ENCODE assay signal across 8 mouse cellular contexts in genomic region chr11:32591921-32592850, GRCm38 (mm10). TPM values are rescaled to one million over a fixed set of nuclear protein-coding genes. Genes with fewer than 3 reads are reported as not detected.
DNase-seq lines count a peak whose midpoint lies in the region; ATAC-seq lines count a peak whose summit lies in the region.

No protein-coding gene starts in this region.

- DNase-seq in hindbrain, embryonic 14.5 days (ENCODE audit: low spot score) = no peak
- DNase-seq in hindbrain, embryonic 11.5 days (ENCODE audit: low spot score) = no peak
- peak; percentile 29 to 35 for DNase-seq in spleen, postnatal 36 days (ENCODE audit: low spot score in 2 of 2)
- DNase-seq in spleen, adult 12 weeks (ENCODE audit: low spot score) = no peak
- peak; percentile 85 to 89 for DNase-seq in cerebellum, postnatal 36 days
- DNase-seq in retina, postnatal 1 day = peak; percentile 61
- no peak for DNase-seq in frontal cortex, postnatal 10 days (ENCODE audit: low spot score in 2 of 2)
- no peak for DNase-seq in ovary, postnatal 14 days (ENCODE audit: low spot score)

- no peaks in the 10 kb centered on the region; the same call in 1 of the 2 replicates for H3K4me1 ChIP-seq in hindbrain, embryonic 14.5 days (replicated peaks; ENCODE audit: control insufficient read depth, insufficient read depth, low read length)
- no peaks in the 10 kb centered on the region; the same call in 1 of the 2 replicates for H3K4me1 ChIP-seq in hindbrain, embryonic 11.5 days (replicated peaks; ENCODE audit: control insufficient read depth, insufficient read depth, low read length)

- no peak overlapping the region for H3K4me3 ChIP-seq in hindbrain, embryonic 14.5 days (replicated peaks; ENCODE audit: low read length)
- no peak overlapping the region for H3K4me3 ChIP-seq in hindbrain, embryonic 11.5 days (ENCODE audit: low read depth, low read length)

- H3K9me3 ChIP-seq in hindbrain, embryonic 14.5 days (ENCODE audit: control insufficient read depth, low read length) = 0 out of 2 replicates have a peak, but pooled peaks cover 3% of the 10 kb centered on the region
- H3K9me3 ChIP-seq in hindbrain, embryonic 11.5 days (ENCODE audit: control insufficient read depth, low read length) = no peaks in the 10 kb centered on the region

- H3K4me2 ChIP-seq in hindbrain, embryonic 14.5 days (replicated peaks) = no peak overlapping the region
- no peak overlapping the region for H3K4me2 ChIP-seq in hindbrain, embryonic 11.5 days (replicated peaks; ENCODE audit: low read depth, low read length)

- H3K27ac ChIP-seq in hindbrain, embryonic 14.5 days = no peak overlapping the region
- H3K27ac ChIP-seq in hindbrain, embryonic 11.5 days (ENCODE audit: low read depth, low read length) = no peak overlapping the region

- no peaks in the 10 kb centered on the region for H3K36me3 ChIP-seq in hindbrain, embryonic 14.5 days (replicated peaks; ENCODE audit: control insufficient read depth, insufficient read depth)
- no peaks in the 10 kb centered on the region for H3K36me3 ChIP-seq in hindbrain, embryonic 11.5 days (ENCODE audit: control insufficient read depth, insufficient read depth, low read length)

- no peaks in the 10 kb centered on the region for H3K27me3 ChIP-seq in hindbrain, embryonic 14.5 days (ENCODE audit: control insufficient read depth, insufficient read depth, low read length)
- no peaks in the 10 kb centered on the region for H3K27me3 ChIP-seq in hindbrain, embryonic 11.5 days (ENCODE audit: control insufficient read depth, insufficient read depth, low read length)

- WGBS in hindbrain, embryonic 14.5 days = 66% methylated on average over 12 of the region's 12 CpGs
- 69% methylated on average over 12 of the region's 12 CpGs for WGBS in hindbrain, embryonic 11.5 days

- peak; percentile 46; the same call in 1 of the 2 replicates for ATAC-seq in hindbrain, embryonic 14.5 days (ENCODE audit: low FRiP score)
- no peak for ATAC-seq in hindbrain, embryonic 11.5 days (ENCODE audit: low FRiP score)

- no peak overlapping the region for H3K9ac ChIP-seq in hindbrain, embryonic 14.5 days
- no peak overlapping the region for H3K9ac ChIP-seq in hindbrain, embryonic 11.5 days (ENCODE audit: low read depth, low read length)

RNA-seq across cellular contexts. Expression of gene Fbxw11, which starts 50.3 kb away (rescaled TPM):
- 114 and 134 TPM in 2 replicates for polyA plus RNA-seq in hindbrain, embryonic 14.5 days (2014; fragmentation: Nextera tagmentation; extraction: Ambion mirVana)
- polyA plus RNA-seq in hindbrain, embryonic 11.5 days (2014; fragmentation: Nextera tagmentation; extraction: Ambion mirVana) = 82.7 and 107 TPM in 2 replicates

RNA-seq across cellular contexts. Expression of gene Stk10, which starts 59.1 kb away (rescaled TPM):
- polyA plus RNA-seq in hindbrain, embryonic 14.5 days (2014; fragmentation: Nextera tagmentation; extraction: Ambion mirVana) = 1.8 and 2.2 TPM in 2 replicates
- polyA plus RNA-seq in hindbrain, embryonic 11.5 days (2014; fragmentation: Nextera tagmentation; extraction: Ambion mirVana) = 1.3 and 2.3 TPM in 2 replicates

Comparison
In these comparisons a context has a peak if more than half of its experiments do, and no peak if none do; other contexts are left out.
1. DNase-seq: peak in spleen, postnatal 36 days (2 of 2), cerebellum, postnatal 36 days (2 of 2) and retina, postnatal 1 day (single experiment); none in hindbrain, embryonic 14.5 days (single experiment), hindbrain, embryonic 11.5 days (single experiment), spleen, adult 12 weeks (single experiment), frontal cortex, postnatal 10 days (0 of 2) and ovary, postnatal 14 days (single experiment).